Mouse (Mus musculus) CD4-positive, CD25-positive, alpha-beta regulatory T cell, adult 4 months (primary cell): ENCODE measurements around the gene Olfr707. TPM values are rescaled to one million over a fixed set of nuclear protein-coding genes. Genes with fewer than 3 reads are reported as not detected.
"Not testable (repeated sequence)": the region's sequence is repeated elsewhere in the genome, so short reads cannot be mapped to it uniquely, and the experiment has no call there.

Experiments
- ATAC-seq: one replicate; pipeline ENCODE4 v1.8.0; 2017
- polyA plus RNA-seq, 2 experiments: library from polyadenylated mRNA; unstranded; fragments of 100-300 nt; shearing (Covaris generic); gene quantifications; one replicate each; pipeline ENCODE4 v1.2.1; 2017

Olfr707 gene
- polyA plus RNA-seq: not detected

- ATAC-seq: not testable (repeated sequence)
Measured at GRCm38 (mm10) chr7:106901141-106901540, at the start of gene Olfr707. Olfr707 (minus strand) TSS chr7:106901241.

GRCm38 (mm10) chr7:106948212-106948611, 47.2 kb upstream of the Olfr707 start, which contains the start of gene Olfr710:
Olfr710 (minus strand) TSS chr7:106948312.
- no peak for ATAC-seq

- no peak for ATAC-seq
Measured at GRCm38 (mm10) chr7:106932119-106932518, 31.1 kb upstream of the Olfr707 start, which contains the start of gene Olfr709-ps1. Olfr709-ps1 (minus strand) TSS chr7:106932219.

GRCm38 (mm10) chr7:106920961-106921360, 19.9 kb upstream of the Olfr707 start:
- ATAC-seq: not testable (repeated sequence)

- ATAC-seq: no peak
Measured at GRCm38 (mm10) chr7:106907676-106908075, 6.6 kb upstream of the Olfr707 start, which contains the start of gene Olfr1532-ps1. Olfr1532-ps1 (plus strand) TSS chr7:106908001.

GRCm38 (mm10) chr7:106888062-106888461, 13.0 kb downstream of the Olfr707 start, which contains the start of gene Olfr706:
Olfr706 (minus strand) TSS chr7:106888162.
- ATAC-seq: no peak

- ATAC-seq: no peak
Measured at GRCm38 (mm10) chr7:106876791-106877190, 24.2 kb downstream of the Olfr707 start, which contains the start of gene Olfr705. Olfr705 (minus strand) TSS chr7:106876891.

- no peak for ATAC-seq
Measured at GRCm38 (mm10) chr7:106862885-106863284, 38.2 kb downstream of the Olfr707 start, which contains the start of gene Olfr704. Olfr704 (plus strand) TSS chr7:106863185.

- ATAC-seq: no peak
Measured at GRCm38 (mm10) chr7:106843060-106843459, 58.0 kb downstream of the Olfr707 start, which contains the start of gene Olfr703. Olfr703 (plus strand) TSS chr7:106843360.

Other genes starting within 250 kb of the Olfr707 start
- not detected for gene Olfr693, start 220.7 kb downstream of the Olfr707 start, polyA plus RNA-seq
- not detected for gene Olfr694, start 209.4 kb downstream of the Olfr707 start, polyA plus RNA-seq
- not detected for gene Olfr695, start 184.8 kb downstream of the Olfr707 start, polyA plus RNA-seq
- gene Olfr697, start 158.8 kb downstream of the Olfr707 start, polyA plus RNA-seq: not detected
- gene Olfr698, start 145.8 kb downstream of the Olfr707 start, polyA plus RNA-seq: under 1 TPM in 1 of 2 experiments, not detected in 1; 0.23 TPM
- gene Olfr699, start 108.0 kb downstream of the Olfr707 start, polyA plus RNA-seq: not detected
- gene Olfr700, start 92.4 kb downstream of the Olfr707 start, polyA plus RNA-seq: not detected
- not detected for gene Olfr701, start 87.1 kb downstream of the Olfr707 start, polyA plus RNA-seq
- not detected for gene Olfr702, start 67.3 kb downstream of the Olfr707 start, polyA plus RNA-seq
- gene Olfr703, start 57.9 kb downstream of the Olfr707 start, polyA plus RNA-seq: not detected
- gene Olfr704, start 38.1 kb downstream of the Olfr707 start, polyA plus RNA-seq: not detected
- gene Olfr705, start 24.4 kb downstream of the Olfr707 start, polyA plus RNA-seq: not detected
- not detected for gene Olfr706, start 13.1 kb downstream of the Olfr707 start, polyA plus RNA-seq
- gene Olfr1532-ps1, start 6.8 kb upstream of the Olfr707 start, polyA plus RNA-seq: not detected
- gene Olfr709-ps1, start 31.0 kb upstream of the Olfr707 start, polyA plus RNA-seq: not detected
- not detected for gene Olfr710, start 47.1 kb upstream of the Olfr707 start, polyA plus RNA-seq
- gene Olfr6, start 62.7 kb upstream of the Olfr707 start, polyA plus RNA-seq: not detected
- under 1 TPM in 1 of 2 experiments, not detected in 1; 0.09 TPM for gene Olfr711, start 74.2 kb upstream of the Olfr707 start, polyA plus RNA-seq
- under 1 TPM in 1 of 2 experiments, not detected in 1; 0.07 TPM for gene Olfr2, start 104.8 kb upstream of the Olfr707 start, polyA plus RNA-seq
- not detected for gene Olfr713, start 129.9 kb upstream of the Olfr707 start, polyA plus RNA-seq
- not detected for gene Olfr714, start 169.7 kb upstream of the Olfr707 start, polyA plus RNA-seq
- not detected for gene Olfr17, start 192.0 kb upstream of the Olfr707 start, polyA plus RNA-seq
- gene Olfr715b, start 209.1 kb upstream of the Olfr707 start, polyA plus RNA-seq: under 1 TPM in 1 of 2 experiments, not detected in 1; 0.16 TPM
- not detected for gene Olfr715, start 229.8 kb upstream of the Olfr707 start, polyA plus RNA-seq
- not detected for gene Olfr716, start 237.1 kb upstream of the Olfr707 start, polyA plus RNA-seq